Mouse (Mus musculus) inflammation-experienced regulatory T-cells, adult 6 months (primary cell): ENCODE data around the gene Polr2g. TPM values are rescaled to one million over a fixed set of nuclear protein-coding genes. Genes with fewer than 3 reads are reported as not detected.

Experiments used
- ATAC-seq: one replicate; pipeline ENCODE4 v1.8.0; 2017
- polyA plus RNA-seq, 3 experiments: library from polyadenylated mRNA; unstranded; fragments of 100-300 nt; shearing (Covaris generic); gene quantifications; one replicate each; pipeline ENCODE4 v1.2.1; 2017

Gene Polr2g
- polyA plus RNA-seq, 3 experiments from 2014 or later, result 186 to 196 (median 191) TPM

DNA sequence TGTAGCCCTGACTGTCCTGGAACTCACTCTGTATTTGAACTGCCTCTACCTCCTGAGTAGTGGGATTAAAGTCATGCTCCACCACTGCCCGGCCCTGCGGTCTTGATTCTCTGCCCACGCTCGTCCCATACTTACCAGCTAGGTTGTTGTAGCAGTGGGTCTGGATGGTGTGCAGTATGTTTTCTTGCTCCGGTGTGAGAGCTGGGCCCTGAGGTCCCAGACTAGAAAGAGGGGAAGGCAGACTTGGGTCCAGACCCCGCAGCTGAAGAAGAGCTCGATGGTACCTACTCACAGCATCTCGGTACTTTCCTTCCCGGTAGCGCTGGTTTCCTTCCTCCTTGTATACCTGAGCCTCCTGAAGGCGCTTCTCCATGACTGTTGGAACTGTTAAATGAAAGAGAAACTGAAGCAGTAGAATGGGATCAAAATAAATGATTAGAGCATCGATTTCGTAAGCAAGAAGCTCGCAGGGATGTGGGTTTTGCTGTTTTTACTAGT is 20.0 kb upstream of the Polr2g start:
- ATAC-seq, result no peak

DNA sequence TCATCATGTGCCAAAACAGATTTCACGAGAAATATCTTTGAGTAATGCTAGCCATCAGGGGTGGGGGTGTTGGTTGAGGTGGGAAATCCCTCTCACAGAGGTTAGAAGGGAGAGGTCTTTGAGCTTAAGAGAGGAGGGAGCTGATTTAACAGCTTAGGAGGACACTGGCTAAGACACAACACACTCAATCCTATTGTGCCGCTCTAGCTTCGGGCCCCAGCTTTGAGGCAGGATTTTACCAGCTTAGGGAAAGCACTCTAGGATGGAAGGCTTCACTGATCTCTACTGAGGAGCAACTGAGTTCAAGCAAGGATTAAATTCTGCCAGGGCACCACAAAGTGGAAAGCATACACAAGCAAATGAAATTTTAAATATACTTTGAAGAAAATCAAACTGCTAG is 18.6 kb upstream of the Polr2g start:
- no peak for ATAC-seq

DNA sequence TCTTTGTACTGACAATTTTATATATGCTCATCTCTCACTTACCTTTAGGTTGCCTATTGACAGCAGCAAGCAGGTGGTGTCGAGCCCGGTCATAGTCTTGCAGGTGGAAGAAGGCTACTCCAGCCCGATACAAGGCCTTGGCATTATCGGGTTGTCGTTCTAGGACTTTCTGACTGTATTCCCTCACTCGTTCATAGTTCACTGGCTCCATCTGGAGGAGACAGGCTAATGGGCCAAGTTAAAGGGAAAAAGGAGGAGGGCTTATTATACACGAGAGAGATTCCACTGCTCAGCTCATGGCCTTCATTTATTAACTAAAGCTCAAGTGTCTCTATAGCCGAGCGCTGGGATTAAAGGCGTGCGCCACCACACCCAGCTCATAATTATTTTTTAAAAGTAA is 17.4 kb upstream of the Polr2g start:
- no peak for ATAC-seq

DNA sequence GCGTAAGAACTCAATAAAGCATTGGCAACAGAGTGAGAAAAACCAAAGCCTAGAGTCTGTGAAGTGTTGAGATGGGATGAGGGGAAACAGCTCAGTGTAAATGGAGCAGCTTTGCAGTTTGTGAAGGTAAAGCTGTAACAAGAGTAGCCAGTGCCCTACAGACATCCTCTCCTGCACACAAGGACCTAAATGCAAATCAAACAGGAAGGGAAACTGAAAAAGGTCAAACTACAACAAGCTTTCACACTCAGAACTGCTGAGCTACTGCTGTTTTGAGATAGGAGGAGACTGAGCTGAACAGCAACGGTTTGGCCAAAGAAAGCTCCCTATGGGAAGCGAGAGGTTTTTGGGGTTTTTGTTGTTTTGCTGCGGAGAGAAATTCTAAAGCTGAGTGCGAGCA is 8.4 kb upstream of the Polr2g start:
- ATAC-seq, result no peak

DNA sequence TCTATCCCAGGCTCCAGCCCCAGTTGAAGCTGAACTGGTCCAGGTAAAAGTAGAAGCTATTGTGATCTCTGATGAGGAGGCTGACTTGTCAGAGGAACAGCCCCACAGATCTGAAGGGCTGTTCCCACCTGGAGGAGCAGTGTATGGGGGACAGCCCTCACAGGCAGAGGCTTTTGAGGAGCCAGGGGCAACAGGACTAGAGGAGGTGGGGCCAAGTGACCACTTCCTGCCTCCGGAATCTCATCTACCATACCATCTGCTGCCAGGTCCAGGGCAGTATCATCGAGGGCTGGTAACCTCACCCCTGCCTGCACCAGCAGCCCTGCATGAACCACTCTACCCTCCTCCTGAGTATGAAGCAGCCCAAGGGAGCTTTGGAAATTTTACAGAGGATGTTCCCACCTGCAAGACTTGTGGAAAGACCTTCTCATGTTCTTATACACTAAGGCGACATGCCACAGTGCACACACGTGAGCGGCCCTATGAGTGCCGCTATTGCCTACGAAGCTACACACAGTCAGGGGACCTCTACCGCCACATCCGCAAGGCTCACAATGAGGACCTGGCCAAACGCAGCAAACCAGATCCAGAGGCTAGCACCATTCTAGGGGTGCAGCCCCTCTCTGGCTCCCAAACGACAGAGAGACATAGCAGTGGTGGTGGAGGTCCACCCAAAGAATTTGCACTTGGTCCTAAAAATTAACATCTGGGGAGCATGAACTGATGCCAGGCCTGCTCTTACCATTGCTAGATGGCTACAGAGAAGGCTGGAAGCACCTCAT is 5.7 kb upstream of the Polr2g start:
- ATAC-seq, result no peak

DNA sequence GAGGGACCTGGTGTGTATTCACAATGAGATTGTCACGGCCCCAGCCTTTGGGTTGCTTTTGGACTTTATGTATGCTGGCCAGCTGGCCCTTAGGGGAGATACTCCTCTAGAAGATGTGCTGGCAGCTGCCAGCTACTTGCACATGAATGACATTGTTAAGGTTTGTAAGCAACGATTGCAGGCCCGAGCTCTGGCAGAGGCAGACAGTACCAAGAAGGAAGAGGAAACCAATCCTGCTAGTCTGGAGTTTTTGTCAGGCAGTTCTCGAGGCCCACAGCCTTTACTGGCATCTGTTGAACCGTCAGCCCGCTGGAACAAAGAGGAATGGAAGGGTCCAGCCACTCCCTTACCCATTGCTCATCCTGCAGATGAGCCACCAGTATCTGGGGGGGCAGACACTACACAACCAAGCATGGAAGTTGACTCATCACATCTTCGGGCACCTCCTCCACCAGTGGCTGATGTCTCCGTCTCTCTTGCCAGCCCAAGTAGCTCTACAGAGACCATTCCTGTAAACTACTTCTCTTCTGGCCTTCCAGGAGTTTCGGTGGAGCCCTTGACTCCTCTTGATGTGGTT is 4.9 kb upstream of the Polr2g start:
- ATAC-seq, result no peak

DNA sequence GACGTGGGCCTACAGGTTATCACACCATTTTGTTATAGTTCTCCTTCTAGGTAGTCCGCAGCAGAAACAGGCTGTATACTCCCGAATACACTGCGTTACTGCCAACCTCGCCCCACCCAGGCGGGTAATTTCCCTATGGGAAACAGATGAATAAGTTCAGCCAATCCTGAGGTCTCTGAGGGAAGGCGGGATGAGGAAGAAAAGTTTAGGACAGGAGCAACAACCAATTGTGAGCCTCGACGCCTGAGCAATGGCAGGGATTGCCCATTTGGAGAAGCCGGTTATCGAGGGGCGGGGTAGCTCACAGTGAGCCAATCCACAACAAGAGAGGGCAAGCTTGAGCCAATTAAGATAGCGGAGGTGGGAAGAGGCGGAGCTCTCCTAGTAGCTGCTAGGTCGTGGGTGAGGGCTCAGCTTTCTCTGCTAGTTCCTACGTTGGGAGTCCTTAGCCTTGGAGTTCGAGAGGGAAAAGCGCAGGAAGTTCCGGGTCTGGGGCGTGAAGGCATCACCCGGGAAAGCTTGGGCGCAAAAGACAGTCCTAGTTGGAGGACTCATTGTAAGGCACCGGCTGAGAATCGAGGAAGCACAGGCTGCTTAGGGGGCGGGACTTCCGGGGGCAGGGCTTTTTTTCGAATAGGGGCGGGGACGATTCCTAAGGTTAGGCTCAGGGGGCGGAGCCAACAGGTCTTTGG is 3.9 kb upstream of the Polr2g start, which contains the start of gene Zbtb3:
Gene Zbtb3, plus strand, starts transcription at position 426 of the 692 bp plus-strand sequence.
- peak; percentile 90 for ATAC-seq

DNA sequence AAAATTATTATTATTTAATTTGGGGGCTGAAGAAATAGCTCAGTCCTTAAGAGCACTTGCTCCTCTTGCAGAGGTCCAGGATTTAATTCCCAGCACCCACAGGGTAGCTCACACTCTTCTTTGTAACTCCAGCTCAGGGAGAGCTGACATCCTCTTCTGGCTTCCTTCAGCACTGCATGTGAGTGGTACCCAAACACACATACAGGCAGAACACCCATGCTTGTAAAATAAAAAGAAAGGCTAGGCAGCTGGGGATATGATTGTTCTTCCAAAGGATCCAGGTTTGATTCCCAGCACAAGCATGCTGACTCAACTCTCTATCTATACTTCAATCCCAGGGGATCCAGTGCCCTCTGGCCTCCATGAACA is 554 bp upstream of the Polr2g start:
- no peak for ATAC-seq

DNA sequence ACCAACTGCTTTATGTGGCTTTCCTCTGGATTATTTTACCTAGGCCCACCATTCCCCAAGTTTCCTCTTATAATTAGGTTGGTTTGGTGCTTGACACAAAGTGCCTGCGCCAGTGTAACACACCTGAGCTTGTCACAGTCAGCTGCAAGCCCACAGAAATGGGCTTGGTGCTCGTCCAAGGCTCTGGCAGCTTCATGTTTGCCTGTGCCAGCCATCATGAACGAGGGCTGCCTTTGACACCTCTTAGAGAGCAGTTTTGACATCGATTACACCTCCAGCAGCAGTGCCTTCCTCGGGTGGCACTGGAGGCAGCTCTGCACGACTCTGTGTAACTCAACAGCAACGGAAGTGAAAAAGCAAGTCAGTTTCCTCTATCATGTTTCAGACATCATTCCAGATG is 8.2 kb downstream of the Polr2g start:
- no peak for ATAC-seq

DNA sequence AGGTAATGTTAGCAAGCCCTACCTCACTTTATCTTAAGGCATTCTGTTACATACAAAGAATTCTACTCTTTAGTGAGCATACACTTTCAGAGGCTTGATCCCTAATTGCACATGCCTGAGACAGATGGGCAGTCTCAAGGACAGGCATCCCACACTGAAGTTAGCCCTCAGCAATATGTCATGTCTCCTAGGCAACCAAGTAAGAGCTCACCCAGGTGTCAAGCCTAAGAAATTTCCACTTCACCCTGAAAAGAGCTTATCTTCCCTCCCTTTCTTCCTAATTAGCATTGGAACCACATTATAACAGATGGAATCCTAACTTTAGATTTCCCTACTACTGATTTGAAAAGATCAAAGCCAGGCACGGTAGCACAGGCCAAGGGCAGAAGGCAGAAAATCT is 9.2 kb downstream of the Polr2g start:
- ATAC-seq, result no peak

DNA sequence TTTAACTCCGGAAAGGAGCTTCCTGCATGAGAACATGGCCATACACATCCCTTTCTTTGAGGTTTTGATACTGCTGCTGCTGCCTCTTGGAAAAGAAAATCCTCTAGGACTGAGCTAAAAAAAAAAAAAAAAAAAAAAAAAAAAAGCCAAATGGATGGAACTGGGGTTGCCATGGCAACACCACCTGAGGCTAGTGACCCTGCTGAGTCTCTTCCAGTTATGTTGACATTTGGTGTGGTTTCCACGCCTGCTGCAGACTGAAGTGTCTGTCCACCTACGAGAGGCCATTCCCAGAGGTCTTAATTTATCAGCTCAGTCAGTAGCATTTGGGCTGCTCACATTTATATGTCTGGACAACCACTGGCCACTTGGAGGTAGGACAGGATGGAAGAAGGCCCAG is 9.9 kb downstream of the Polr2g start:
- ATAC-seq, result no peak

DNA sequence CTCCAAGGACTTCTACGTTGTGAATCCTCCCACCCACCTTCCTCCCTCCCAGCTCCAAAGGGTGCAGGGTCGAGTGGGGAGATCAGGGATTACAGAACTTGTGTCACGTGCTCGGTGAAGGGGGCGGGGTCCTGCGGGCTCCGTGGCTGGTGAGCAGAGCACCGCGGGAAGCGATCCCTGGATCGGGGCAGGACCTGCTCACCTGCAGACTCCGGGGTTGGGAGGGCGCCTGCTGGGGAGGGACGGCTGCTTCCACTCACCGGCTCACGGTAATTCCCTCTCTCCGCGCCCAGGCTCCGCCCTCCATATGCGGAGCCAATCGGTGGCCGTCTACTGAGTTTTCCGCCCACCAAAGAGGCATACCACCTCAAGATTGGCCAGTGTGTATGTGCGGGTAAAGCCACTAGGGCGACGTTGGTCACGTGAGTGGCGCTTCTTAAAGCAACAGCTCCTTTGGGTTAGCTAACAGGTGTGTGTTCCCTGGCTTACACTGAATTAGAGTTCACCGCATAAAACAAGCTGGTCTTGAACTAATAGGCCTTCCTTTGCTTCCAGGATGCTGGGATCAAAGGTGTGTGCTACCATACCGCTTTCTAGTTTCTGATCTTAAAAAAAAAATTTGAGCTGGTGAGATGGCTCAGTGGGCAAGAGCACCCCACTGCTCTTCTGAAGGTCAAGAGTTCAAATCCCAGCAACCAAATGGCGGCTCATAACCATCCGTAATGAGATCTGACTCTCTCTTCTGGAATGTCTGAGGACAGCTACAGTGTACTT is 12.2 kb downstream of the Polr2g start, which contains the start of gene Taf6l:
Gene Taf6l, minus strand, starts transcription at position 410 of the 774 bp plus-strand sequence.
- ATAC-seq, result peak; percentile 100

DNA sequence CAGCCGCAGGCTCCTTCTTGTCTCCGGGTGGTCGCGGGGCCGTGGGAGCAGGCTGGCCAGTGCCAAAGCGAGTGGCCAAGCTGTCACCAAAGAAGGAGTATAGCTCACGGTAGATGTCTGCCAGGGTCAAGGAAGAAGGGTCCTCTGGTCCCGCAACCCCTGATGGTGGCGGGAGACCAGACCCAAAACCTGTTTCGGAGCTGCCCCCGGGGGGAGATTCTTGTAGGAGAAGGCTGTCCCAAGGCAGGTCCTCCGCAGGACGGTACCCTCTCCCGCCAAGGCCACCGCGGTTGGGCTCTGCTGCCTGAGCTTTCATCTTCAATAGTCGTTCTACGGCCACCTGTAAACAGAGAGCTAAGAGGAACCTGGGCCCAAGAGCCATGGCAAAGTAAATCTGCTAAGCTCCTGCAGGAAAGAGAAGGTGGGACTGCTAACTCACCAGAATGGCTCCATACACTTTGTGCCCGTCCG is 23.4 kb downstream of the Polr2g start:
- ATAC-seq, result no peak

DNA sequence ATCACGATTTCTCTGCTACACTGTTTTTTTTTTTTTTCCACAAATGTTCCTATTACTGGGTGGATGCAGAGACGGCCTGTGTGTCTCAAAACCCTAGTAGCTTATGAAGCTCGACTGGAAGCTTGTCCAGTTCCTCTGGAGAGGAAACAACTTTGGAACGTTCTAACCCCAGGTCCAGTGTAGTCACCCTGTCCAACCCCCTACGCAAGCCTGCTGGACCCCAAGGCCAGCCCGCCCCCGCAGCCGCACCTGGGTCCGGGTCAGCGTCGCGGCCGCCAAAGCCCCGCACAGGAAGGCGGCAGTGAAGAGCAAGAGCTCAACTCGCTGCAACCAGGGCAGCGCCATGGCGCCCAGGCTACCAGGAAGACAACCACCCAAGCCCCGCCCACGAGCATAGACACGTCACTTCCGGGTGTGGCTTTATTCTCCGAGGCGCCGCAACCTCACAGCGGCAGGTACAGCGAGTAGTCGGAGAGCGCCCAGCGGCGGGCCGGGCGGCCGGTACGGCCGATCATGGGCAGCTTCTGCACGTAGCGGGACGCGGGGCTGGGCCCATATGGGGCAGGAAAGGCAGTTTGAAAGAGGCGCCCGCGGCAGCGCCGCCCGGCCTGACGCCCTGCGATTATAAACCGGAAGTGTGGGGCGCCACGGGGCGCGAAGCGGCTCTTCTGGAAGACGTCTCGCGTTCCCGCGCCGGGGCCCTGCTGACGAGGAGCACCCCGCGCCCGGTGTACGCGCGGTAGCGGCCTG is 24.1 kb downstream of the Polr2g start, which contains the start of gene Tmem179b:
Gene Tmem179b, minus strand, starts transcription at position 382 of the 750 bp plus-strand sequence.
- ATAC-seq, result peak; percentile 84

DNA sequence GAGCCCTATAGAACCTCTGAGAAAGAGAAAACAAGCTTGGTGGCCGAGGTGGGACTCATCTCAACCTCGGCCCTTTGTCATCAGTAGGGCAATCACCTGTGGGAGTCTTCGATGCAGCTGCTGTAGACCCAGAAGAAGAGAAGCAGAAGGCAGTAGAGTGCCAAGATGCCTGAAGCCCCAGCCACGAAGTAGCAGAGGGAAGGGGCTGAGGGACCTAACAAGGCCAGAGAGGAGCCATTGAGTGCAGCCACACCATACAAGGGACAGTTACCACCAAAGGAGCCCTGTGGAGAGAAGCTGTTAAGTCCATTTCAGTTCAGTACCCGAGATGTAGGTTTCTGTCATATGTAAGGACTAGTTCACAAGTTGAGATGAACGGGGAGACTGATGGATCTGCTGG is 25.0 kb downstream of the Polr2g start:
- ATAC-seq, result no peak

DNA sequence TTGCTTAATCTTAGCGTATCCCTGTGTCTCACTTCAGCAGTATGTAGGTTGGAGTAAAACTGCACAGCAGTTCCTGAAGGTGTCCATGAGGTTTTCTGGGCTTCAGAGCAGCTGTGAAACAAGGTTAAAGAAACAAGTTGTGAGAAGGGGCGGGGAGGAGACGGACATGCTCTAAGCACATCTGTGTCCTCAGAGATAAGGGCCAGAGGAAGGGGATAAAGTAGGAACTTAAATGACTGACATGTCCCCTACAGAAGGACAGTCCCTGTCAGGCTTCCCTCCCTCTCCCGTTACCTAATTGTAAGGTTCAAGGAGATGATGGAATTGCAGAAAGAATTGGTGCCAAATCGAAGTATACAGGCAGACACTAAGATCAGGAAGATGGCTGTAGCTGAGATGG is 25.4 kb downstream of the Polr2g start:
- no peak for ATAC-seq

DNA sequence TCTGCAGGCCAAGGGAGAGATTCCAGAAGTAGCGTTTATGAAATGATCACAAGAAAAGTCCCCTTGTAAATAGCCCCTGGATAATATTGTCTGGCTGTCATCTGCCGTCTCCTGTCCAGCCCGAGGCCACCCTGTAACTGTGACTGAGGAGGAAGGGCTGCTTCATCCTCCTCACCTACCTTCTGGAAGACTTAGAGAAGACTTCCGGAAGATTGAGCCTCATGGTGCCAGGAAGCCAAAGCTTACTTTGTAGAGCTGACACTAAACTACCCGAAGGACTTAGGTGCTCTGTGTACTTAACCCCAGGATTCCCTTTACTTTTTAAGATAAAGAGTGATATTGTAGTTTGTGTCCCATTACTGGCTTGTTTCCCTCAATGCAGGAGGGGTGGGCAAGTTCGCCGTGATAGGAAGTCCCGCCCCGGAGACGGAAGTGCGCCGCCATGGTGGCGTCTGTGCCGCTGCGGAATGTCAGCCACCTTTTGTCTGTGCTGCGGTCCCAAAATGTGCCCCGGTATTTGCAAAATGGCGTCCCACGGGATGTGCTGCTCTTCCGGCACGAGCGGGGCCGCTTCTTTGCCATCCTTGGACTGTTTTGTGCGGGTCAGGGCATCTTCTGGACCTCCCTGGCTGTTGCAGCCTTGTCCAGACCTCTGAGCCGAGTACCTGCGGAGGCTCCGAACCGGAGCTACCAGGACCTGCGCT is 27.7 kb downstream of the Polr2g start, which contains the start of gene Tmem223:
Gene Tmem223, plus strand, starts transcription at position 430 of the 704 bp plus-strand sequence.
- ATAC-seq, result peak; percentile 61

DNA sequence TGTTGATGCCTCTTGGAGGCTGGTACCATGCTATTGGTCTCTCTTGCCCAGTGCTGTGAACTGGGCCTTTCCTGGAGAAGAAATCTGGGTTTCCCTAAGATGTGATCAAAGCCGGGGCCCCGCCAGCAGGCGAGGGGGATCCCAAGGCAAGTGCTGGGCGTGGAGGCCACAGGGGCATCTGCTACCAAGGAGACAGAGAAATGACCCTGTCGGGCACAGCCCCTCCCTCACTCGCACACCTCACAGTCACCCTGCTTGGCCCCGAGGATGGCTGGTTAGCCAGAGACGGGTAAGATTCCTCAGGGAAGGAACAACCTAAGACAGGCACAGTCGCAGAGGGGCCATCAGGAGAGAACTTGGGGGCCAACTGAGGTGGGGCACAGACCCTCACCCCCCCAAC is 32.8 kb downstream of the Polr2g start:
- ATAC-seq, result no peak

DNA sequence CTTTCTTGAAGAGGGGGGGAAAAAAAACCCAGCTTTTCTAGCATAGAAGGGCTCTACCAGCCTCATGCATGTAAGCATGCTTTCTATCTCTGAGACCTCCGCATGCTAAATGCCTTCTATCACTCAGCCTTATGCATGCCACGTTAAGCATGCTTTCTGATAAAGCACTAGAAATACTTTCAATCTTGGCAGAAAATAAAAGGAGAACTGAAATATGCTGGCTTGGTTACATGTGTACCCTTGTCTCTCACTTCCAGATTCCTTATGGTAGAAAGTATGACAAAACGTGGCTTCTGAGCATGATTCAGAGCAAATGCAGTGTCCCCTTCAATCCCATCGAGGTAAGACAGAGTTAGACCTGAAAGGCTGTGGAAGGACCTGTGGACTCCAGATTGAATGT is 35.1 kb downstream of the Polr2g start:
- ATAC-seq, result no peak

DNA sequence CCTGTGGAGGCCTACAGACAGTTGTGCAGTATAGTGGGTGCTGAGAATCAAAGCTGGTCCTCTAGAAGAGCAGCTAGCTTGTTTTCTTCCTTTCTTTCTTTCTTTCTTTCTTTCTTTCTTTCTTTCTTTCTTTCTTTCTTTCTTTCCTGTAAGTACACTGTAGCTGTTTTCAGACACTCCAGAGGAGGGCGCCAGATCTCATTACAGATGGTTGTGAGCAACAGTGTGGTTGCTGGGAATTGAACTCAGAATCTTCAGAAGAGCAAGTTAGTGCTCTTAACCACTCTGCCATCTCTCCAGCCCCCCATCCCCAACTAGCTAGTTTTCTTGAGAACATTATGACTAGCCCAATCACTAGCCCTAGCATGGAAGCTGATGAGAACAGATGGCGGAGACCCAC is 37.6 kb downstream of the Polr2g start:
- ATAC-seq, result no peak

DNA sequence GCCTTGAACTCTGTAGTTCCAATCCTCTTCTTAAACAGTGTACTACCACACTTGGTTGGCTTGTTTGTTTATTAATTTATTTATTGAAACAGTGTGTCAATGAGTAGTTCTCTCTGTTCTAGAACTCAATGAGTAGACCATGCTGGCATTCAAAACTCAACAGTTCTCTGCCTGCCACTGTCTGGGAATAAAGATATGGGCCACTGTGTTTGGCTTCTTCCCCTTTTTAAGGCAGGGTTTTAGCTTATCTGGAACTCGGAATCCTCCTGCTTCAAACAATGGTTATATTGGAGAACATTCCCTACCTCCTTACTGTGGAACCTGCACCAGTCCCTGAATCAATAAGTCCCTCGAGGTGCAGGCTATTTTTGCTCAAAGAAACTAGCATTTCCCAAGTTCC is 39.5 kb downstream of the Polr2g start:
- ATAC-seq, result no peak
